Mouse (Mus musculus) gastrocnemius, adult 8-10 months (tissue): ENCODE results near the gene Oas2. TPM values are rescaled to one million over a fixed set of nuclear protein-coding genes. Genes with fewer than 3 reads are reported as not detected.
"Not testable (repeated sequence)": the region's sequence is repeated elsewhere in the genome, so short reads cannot be mapped to it uniquely, and the experiment has no call there.

ENCODE experiments used
- DNase-seq, 2 experiments: peaks; one replicate each; pipeline ENCODE4 v3.0.0; 2022; ENCODE audit warnings: low spot score in 2 of 2
- total RNA-seq, 4 experiments: library from RNA; stranded (reverse); gene quantifications; 2 replicates each; pipeline ENCODE4 v1.2.4; 2022

Gene Oas2
- under 1 TPM in 2 of 4 experiments, not detected in 2; 0.07 to 0.16 TPM for total RNA-seq

DNA sequence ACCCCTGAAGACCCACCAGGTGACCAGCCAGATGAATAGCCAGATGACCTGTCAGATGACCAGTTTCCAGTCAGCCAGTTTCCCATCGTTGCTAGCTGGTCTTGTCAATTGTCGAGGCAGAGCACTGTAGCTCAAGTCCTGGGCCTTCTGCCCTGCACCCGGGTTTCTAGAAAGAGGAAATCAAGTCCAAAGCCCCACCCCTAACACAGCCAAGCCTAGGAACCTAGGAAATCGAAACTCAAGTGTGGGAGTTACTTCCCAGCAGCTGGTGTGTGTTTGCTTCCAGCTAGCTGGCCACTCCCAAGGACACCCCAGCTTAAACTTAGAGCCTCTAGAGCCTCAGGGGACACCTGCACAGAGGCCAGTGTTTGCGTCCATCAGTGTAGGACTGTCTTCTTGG, at the start of gene Oas2:
Gene Oas2 (minus strand): TSS at position 166 of the 400 bp plus-strand sequence.
- DNase-seq: no peak

DNA sequence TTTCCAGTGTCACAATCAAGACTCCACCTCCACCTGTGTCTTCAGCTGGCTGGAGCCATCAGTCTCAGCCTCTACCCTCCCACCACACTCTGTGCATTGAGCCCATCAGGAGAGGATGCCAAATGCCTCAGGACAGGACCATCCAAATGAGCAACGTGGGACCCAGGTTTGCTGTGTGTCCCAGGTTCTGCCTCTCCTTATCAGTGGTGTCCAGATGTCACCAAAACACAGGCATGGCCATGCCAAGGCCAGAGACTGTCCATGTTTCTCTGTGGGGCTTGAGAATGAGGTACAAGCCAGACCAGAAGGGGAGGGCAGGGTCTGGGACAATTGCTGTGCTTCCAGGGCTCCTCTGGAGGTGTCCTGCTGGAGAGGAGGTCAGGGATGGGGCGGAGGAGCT, 49.3 kb upstream of the Oas2 start:
- not testable (repeated sequence) for DNase-seq

- DNase-seq: not testable (repeated sequence)
Observed at GRCm38 (mm10) chr5:120798147-120798546, 48.5 kb upstream of the Oas2 start.

DNA sequence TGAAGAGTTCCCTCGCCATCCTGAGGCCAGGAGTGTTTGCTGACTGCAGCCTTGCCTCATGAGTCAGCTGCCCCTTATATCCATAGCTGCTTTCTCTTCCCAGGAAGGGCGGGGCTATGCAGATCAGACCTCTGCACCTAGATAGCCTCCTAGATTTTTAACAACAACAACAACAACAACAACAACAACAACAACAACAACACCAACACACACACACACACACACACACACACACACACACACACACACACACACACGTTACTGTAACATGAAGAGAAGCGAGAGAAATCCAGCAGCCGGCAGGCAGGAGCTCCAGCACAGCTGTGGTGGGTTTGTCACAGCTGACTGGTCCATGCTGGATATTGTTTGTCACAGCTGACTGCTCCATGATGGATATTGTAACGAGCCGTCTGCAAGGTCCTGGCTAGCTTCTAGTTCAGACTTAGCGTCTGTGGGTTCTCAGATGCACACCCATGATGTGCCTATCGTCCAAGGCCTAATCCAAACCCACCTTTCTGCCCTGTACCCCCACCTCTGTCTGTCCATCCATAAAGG, 45.9 kb upstream of the Oas2 start, which contains the start of gene Oas1e:
Gene Oas1e (minus strand): TSS at position 51 of the 555 bp plus-strand sequence.
- DNase-seq: not testable (repeated sequence)

GRCm38 (mm10) chr5:120793043-120793442, 43.4 kb upstream of the Oas2 start:
- peak; percentile 10 to 18 for DNase-seq

GRCm38 (mm10) chr5:120787042-120787441, 37.4 kb upstream of the Oas2 start:
- DNase-seq: no peak

DNA sequence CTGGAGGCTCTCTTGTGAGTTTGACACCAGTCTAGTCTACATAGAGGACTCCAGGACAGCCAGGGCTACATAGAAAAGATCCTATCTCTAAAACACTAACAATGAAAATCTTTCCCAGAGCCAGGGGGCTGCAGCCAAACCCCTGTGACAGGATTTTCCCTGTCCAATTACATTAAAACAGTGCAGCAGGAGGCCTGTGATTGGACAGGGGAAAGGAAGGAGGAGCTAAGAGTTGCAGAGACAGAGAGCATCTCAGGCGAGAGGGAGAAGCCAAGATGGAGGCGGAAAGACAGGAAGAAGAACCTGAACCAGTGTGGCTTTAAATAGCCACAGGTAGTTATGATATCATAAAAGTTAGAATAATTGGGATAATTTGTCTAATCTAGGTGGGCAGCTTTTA, 32.8 kb upstream of the Oas2 start:
- no peak for DNase-seq

DNA sequence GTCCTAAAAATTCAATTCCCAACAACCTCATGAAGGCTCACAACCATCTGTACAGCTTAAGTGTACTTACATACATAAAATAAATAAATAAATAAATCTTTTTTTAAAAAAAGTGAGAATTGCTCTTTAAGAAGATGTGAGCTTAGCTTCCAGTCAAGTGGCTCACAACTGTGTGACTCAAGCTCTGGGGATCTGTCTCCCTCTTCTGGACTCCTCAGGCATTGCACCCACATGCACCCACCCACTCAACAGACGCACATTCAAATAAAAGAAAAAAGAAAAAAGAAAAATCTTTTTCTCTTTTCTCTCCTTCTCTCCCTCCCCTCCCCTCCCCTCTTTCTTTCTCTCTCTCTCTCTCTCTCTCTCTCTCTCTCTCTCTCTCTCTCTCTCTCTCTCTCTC, 32.0 kb upstream of the Oas2 start:
- no peak for DNase-seq

- DNase-seq: no peak
Observed at GRCm38 (mm10) chr5:120779922-120780321, 30.3 kb upstream of the Oas2 start.

DNA sequence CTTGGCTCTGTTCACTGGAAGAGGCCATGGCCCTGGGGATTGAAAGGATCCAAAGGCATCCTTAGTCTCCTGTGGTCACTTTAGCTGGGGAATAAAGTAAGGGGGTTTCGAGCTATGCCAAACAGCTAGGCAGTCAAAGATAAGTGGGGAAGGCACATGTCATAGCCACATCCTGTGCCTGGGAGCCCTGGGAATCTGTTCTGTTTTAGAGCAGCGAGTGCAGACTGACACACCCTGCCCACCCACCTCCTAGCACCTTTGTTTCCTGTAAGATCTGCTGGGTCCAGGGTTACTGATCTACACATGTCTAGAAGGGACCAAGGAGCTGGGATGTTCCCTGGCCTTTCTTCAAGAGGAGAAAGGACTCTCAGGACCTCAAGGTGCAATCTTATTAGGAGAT, 29.3 kb upstream of the Oas2 start:
- DNase-seq: no peak

DNA sequence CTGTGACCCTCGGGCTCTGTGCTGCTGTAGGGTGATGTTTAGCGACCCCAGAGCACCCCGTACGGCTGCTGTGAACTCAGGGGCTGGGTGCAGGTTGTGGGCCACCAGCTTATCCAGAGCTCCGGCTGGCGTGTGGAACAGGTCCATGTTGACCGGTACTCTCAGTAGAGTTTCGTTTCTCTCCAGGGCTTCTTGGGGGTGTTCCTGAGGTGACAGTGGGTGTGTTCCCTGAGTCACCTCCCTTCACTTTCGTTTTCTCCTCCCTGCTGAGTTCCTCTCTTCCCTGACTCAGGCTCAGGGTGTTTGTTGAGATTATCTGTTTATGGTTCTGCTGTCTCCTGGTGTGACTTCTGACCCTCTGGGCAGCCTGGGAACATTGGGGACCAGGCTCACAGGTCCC, 27.8 kb upstream of the Oas2 start, which contains the start of gene Oas3:
Gene Oas3 (minus strand): TSS at position 184 of the 400 bp plus-strand sequence.
- no peak for DNase-seq

DNA sequence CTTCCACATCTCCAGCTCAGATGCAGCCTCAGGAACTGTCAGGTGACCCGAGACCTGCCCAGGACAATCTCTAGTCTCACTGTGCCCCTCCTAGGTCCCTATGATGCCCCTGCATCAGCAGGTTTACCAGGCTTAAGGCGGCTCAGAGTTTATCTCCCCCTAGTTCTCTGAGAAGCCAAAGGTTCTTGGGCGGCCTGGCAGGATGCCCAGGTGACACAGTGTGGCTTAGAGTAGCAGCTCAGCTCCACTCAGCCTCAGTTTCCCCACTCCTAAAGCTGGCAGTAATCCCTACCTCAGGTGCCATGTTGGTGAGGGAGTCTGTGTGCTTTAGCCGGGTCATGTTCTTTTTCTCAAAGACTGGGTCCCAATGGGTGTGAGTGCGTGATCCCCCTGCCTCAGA, 27.1 kb upstream of the Oas2 start:
- DNase-seq: no peak

- DNase-seq: no peak
Observed at GRCm38 (mm10) chr5:120775287-120775985, 25.8 kb upstream of the Oas2 start.

- DNase-seq: no peak
Observed at GRCm38 (mm10) chr5:120769396-120769795, 19.7 kb upstream of the Oas2 start.

- no peak for DNase-seq
Observed at GRCm38 (mm10) chr5:120765010-120765409, 15.4 kb upstream of the Oas2 start.

DNA sequence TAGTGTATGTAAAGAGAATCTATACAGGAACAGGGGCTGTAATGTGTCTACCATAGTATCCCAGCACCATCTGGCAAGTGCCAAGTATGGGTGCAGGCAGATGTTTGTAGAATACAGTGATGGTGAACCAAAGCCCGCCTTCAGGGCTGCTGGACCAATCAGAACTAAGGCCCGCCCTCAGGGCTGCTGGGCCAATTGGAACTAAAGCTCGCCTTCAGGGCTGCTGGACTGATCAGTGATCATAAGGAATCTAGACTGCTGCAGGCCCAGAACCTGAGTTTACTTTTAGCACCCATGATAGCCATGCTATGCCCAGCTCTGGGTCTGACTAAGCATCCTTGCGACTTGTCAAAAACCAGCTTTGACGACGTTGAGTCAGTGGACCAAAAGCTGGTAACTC, 12.2 kb upstream of the Oas2 start:
- DNase-seq: no peak

DNA sequence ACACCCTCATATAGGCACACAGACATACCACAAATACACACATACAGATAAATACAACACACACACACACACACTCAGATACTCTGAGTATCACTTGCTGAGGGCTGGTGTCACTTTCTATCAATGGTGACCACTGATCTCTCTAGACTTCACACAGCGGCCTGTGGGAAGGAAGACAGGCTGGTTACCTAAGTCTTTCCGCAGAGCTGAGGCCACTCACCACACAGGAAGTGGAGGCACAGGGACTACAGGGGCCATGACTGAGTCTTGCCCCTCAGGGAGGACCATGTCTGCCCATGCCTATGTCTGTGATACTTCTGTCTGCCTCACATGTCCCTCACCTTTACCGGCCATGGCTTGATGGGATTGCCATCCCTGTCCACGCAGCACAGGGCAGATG, 4.6 kb upstream of the Oas2 start:
- DNase-seq: no peak

GRCm38 (mm10) chr5:120752786-120753185, 3.1 kb upstream of the Oas2 start:
- DNase-seq: no peak

GRCm38 (mm10) chr5:120751206-120751605, 1.6 kb upstream of the Oas2 start:
- no peak for DNase-seq

GRCm38 (mm10) chr5:120746451-120746850, 3.2 kb downstream of the Oas2 start:
- no peak for DNase-seq

DNA sequence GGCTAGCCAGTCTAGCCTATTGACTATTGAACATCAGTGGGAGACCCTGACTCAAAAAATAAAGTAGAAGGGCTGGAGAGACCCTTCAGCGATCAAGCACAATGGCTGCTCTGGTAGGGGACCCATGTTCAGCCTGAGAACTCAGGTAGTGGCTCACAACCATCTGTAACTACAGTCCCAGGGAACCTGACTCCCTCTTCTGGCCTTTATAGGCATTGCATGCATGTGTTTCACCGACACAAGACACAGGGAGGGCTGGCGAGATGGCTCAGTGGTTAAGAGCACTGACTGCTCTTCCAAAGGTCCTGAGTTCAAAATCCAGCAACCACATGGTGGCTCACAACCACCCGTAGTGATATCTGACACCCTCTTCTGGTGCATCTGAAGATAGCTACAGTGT, 7.5 kb downstream of the Oas2 start:
- no peak for DNase-seq

DNA sequence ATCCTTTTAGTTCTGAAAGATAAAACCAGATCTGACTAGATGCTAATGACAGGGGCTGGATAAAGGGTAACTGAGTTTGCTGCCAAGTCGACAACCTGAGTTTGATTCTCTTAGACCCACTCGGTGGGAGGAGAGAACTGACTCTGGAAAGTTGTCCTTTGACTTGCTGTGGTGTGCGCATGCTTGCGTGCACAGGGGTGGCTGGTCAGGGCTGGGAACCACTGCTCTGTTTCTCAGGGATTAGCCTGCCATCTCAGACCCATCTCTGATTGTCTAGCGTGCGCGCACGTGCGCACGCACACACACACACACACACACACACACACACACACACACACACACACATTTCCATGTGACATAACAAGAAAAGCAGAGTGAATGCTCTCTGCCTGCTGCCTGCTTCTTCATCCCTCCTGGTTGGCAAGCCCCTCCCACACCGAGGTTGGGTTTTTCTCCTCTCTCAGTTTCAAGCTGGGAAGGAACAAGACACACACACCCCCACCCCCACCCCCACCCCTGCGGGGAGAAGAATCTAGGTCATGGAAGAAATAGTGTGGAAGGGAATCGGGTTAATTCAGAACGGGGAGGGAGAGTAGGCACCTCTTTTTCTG, 15.2 kb downstream of the Oas2 start:
- no peak for DNase-seq

- DNase-seq: no peak
Observed at GRCm38 (mm10) chr5:120733696-120734095, 16.0 kb downstream of the Oas2 start.
